Mouse (Mus musculus) adrenal gland, postnatal 14 days (tissue): ENCODE measurements around the gene S100a16. TPM values are rescaled to one million over a fixed set of nuclear protein-coding genes. Genes with fewer than 3 reads are reported as not detected.
A peak's percentile ranks its signal among the peaks of the same experiment; 100 is the strongest.

Source experiments
- DNase-seq: peaks from one replicate; pipeline ENCODE4 v3.0.0; 2021; ENCODE audit warnings: mixed read lengths
- total RNA-seq: library from RNA; stranded (reverse); gene quantifications from 2 replicates; pipeline ENCODE4 v1.2.3, GENCODE M21; 2021

The S100a16 gene
- total RNA-seq, 1 experiment from 2014 or later = 63.6 TPM

GRCm38 (mm10) chr3:90586016-90586643, 49.1 kb downstream of the S100a16 start:
- DNase-seq = no peak

GRCm38 (mm10) chr3:90586906-90587305, 49.9 kb downstream of the S100a16 start:
- peak; percentile 90 for DNase-seq

DNA sequence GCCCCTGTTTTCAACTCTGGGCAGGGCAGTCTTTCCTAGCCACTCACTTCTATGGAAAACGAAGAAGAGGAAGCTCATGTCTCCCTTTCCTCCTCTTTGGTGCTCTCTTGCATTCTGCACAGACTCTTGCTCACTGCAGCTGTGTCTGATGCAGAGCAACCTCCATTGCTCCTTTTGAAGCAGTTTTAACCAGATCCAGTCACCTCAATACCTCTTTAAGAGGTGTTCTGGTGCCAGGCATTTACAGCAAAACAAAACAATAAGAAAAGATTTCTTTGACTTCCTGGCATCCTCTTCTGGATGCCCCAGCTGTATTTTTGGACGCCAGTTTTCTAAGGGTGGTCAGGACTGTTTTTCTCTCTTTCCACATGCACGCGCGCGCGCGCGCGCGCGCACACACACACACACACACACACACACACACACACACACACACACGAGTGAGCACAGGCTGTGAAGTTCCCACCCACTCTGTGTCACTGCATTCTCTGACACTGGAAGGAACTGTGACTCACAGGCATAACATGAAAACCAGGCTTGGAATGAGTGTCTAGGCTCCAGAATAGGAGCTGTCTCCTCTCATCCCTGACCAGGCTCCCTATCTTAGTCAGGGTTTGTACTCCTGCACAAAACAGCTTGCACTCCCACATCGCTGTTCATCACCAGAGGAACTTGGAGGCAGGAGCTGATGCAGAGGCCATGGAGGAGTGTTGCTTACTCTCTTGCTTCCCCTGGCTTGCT, 50.5 kb downstream of the S100a16 start:
- DNase-seq = peak; percentile 60

DNA sequence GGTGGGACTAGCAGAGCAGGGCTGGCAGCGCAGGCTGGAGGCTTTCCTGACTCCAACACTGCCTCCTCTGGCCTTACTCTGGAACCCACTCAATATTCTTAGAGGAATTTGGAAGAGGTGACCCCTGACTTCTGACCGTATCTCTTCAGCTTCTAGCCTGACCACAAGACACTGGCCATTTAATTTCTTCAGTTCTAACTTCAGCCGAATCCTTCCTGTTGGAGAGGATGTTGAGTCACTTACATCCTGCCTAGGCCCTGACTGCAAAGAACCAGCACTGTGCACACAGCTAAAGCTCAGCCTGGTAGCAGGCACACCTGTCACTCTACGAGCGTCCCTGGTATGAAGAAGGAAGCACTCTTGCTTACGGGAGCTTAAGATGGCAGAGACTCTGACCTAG, 52.3 kb downstream of the S100a16 start:
- DNase-seq = no peak

- no peak for DNase-seq
These were observed 52.9 kb downstream of the S100a16 start, which contains the start of gene S100a2 for GRCm38 (mm10) chr3:90589947-90590346. S100a2 (plus strand) TSS chr3:90590247.

Other genes with a start within 250 kb of the S100a16 start
- 66.4 and 76.6 TPM in 2 replicates for gene Gatad2b, start 244.1 kb upstream of the S100a16 start, total RNA-seq
- 73.1 and 86.4 TPM in 2 replicates for gene Slc27a3, start 147.3 kb upstream of the S100a16 start, total RNA-seq
- 59.5 and 62.4 TPM in 2 replicates for gene Ints3, start 103.6 kb upstream of the S100a16 start, total RNA-seq
- gene Npr1, start 71.4 kb upstream of the S100a16 start, total RNA-seq = 120 and 132 TPM in 2 replicates
- 54.7 and 66.2 TPM in 2 replicates for gene Ilf2, start 61.1 kb upstream of the S100a16 start, total RNA-seq
- gene Snapin, start 46.2 kb upstream of the S100a16 start, total RNA-seq = 46.1 and 49.2 TPM in 2 replicates
- gene Chtop, start 27.8 kb upstream of the S100a16 start, total RNA-seq = 108 and 112 TPM in 2 replicates
- 294 and 337 TPM in 2 replicates for gene S100a1, start 22.9 kb upstream of the S100a16 start, total RNA-seq
- 75.0 and 84.7 TPM in 2 replicates for gene S100a13, start 22.8 kb upstream of the S100a16 start, total RNA-seq
- gene S100a14, start 10.4 kb upstream of the S100a16 start, total RNA-seq = 0.56 and 0.85 TPM in 2 replicates
- gene S100a3, start 23.3 kb downstream of the S100a16 start, total RNA-seq = not detected in 2 replicates
- not detected in 2 replicates for gene S100a2, start 53.0 kb downstream of the S100a16 start, total RNA-seq
- not detected in 2 replicates for gene Gm42674, start 64.7 kb downstream of the S100a16 start, total RNA-seq
- gene S100a4, start 66.5 kb downstream of the S100a16 start, total RNA-seq = 9.6 and 18.7 TPM in 2 replicates
- not detected in 2 replicates for gene S100a5, start 71.3 kb downstream of the S100a16 start, total RNA-seq
- 54.3 and 59.5 TPM in 2 replicates for gene S100a6, start 75.6 kb downstream of the S100a16 start, total RNA-seq
- gene S100a7a, start 116.8 kb downstream of the S100a16 start, total RNA-seq = not detected in 2 replicates
- 11.8 and 25.3 TPM in 2 replicates for gene S100a8, start 131.7 kb downstream of the S100a16 start, total RNA-seq
- gene S100a9, start 158.5 kb downstream of the S100a16 start, total RNA-seq = 12.2 and 30.5 TPM in 2 replicates
- gene Pglyrp4, start 189.7 kb downstream of the S100a16 start, total RNA-seq = not detected in 2 replicates
- gene Gm5849, start 240.6 kb downstream of the S100a16 start, total RNA-seq = not detected in 2 replicates